Mouse (Mus musculus): ENCODE results near the gene Crk. TPM values are rescaled to one million over a fixed set of nuclear protein-coding genes. Genes with fewer than 3 reads are reported as not detected.

Gene Crk
- polyA plus RNA-seq (2015; fragmentation: Nextera tagmentation; extraction: Ambion mirVana) = 102 and 107 TPM in 2 replicates

GRCm38 (mm10) chr11:75678747-75679438, at the start of gene Crk:
Crk (plus strand) TSS chr11:75679259.
- H3K4me1 ChIP-seq = peaks cover 29% of the 10 kb centered on the region
- peak within 1 kb of the TSS; percentile 90 for H3K9ac ChIP-seq (replicated peaks)
- no peaks in the 10 kb centered on the region for H3K9me3 ChIP-seq (replicated peaks)
- no peaks in the 10 kb centered on the region for H3K27me3 ChIP-seq (replicated peaks)
- H3K36me3 ChIP-seq = peaks cover 4% of the 10 kb centered on the region; the same call in 1 of the 2 replicates
- peak within 1 kb of the TSS; percentile 78 for H3K4me2 ChIP-seq
- under 1% methylated on average over 55 of the region's 55 CpGs for WGBS
- peak within 1 kb of the TSS; percentile 95 for H3K27ac ChIP-seq (replicated peaks)
- ATAC-seq (ENCODE audit: low FRiP score) = peak; percentile 97
- peak within 1 kb of the TSS; percentile 99 for H3K4me3 ChIP-seq (replicated peaks)

- no peaks in the 10 kb centered on the region for H3K27me3 ChIP-seq (replicated peaks)
- ATAC-seq (ENCODE audit: low FRiP score) = no peak
- H3K9me3 ChIP-seq (replicated peaks) = no peaks in the 10 kb centered on the region
- H3K4me1 ChIP-seq = peaks cover 24% of the 10 kb centered on the region
- H3K4me2 ChIP-seq = peak overlapping the region; percentile 88
- H3K27ac ChIP-seq (replicated peaks) = peak overlapping the region; percentile 81
- H3K9ac ChIP-seq (replicated peaks) = peak overlapping the region; percentile 72
- WGBS = 9% methylated on average over 5 of the region's 5 CpGs
- peaks cover 44% of the 10 kb centered on the region for H3K36me3 ChIP-seq
- peak overlapping the region; percentile 82 for H3K4me3 ChIP-seq (replicated peaks)
These were observed 49.0 kb upstream of the Crk start for GRCm38 (mm10) chr11:75630098-75630497.

GRCm38 (mm10) chr11:75630645-75631229, 48.3 kb upstream of the Crk start, which contains the start of gene Inpp5k:
Inpp5k (plus strand) TSS chr11:75630988.
- peak within 1 kb of the TSS; percentile 72 for H3K9ac ChIP-seq (replicated peaks)
- peaks cover 24% of the 10 kb centered on the region for H3K4me1 ChIP-seq
- ATAC-seq (ENCODE audit: low FRiP score) = peak; percentile 100
- peaks cover 43% of the 10 kb centered on the region for H3K36me3 ChIP-seq
- WGBS = under 1% methylated on average over 53 of the region's 53 CpGs
- H3K27ac ChIP-seq (replicated peaks) = peak within 1 kb of the TSS; percentile 81
- peak within 1 kb of the TSS; percentile 82 for H3K4me3 ChIP-seq (replicated peaks)
- H3K4me2 ChIP-seq = peak within 1 kb of the TSS; percentile 88
- no peaks in the 10 kb centered on the region for H3K9me3 ChIP-seq (replicated peaks)
- no peaks in the 10 kb centered on the region for H3K27me3 ChIP-seq (replicated peaks)

- no peak for ATAC-seq (ENCODE audit: low FRiP score)
- peak overlapping the region; percentile 82 for H3K4me3 ChIP-seq (replicated peaks)
- no peaks in the 10 kb centered on the region for H3K9me3 ChIP-seq (replicated peaks)
- H3K27me3 ChIP-seq (replicated peaks) = no peaks in the 10 kb centered on the region
- 11% methylated on average over 13 of the region's 13 CpGs for WGBS
- H3K36me3 ChIP-seq = peaks cover 40% of the 10 kb centered on the region
- H3K27ac ChIP-seq (replicated peaks) = peak overlapping the region; percentile 81; the same call in 1 of the 2 replicates
- H3K4me1 ChIP-seq = peaks cover 24% of the 10 kb centered on the region
- H3K9ac ChIP-seq (replicated peaks) = peak overlapping the region; percentile 72
- H3K4me2 ChIP-seq = peak overlapping the region; percentile 88
These were observed 47.4 kb upstream of the Crk start for GRCm38 (mm10) chr11:75631561-75632225.

GRCm38 (mm10) chr11:75632921-75633320, 46.1 kb upstream of the Crk start:
- H3K4me3 ChIP-seq (replicated peaks) = no peak overlapping the region
- peaks cover 38% of the 10 kb centered on the region for H3K36me3 ChIP-seq
- WGBS = 93% methylated on average over 5 of the region's 5 CpGs
- peaks cover 24% of the 10 kb centered on the region for H3K4me1 ChIP-seq
- no peaks in the 10 kb centered on the region for H3K9me3 ChIP-seq (replicated peaks)
- no peak overlapping the region for H3K4me2 ChIP-seq
- H3K9ac ChIP-seq (replicated peaks) = no peak overlapping the region
- no peak for ATAC-seq (ENCODE audit: low FRiP score)
- no peaks in the 10 kb centered on the region for H3K27me3 ChIP-seq (replicated peaks)
- no peak overlapping the region for H3K27ac ChIP-seq (replicated peaks)

GRCm38 (mm10) chr11:75634801-75635200, 44.3 kb upstream of the Crk start:
- no peak overlapping the region for H3K27ac ChIP-seq (replicated peaks)
- H3K9me3 ChIP-seq (replicated peaks) = no peaks in the 10 kb centered on the region
- H3K4me2 ChIP-seq = no peak overlapping the region
- ATAC-seq (ENCODE audit: low FRiP score) = no peak
- H3K4me1 ChIP-seq = peaks cover 23% of the 10 kb centered on the region
- no peaks in the 10 kb centered on the region for H3K27me3 ChIP-seq (replicated peaks)
- no peak overlapping the region for H3K9ac ChIP-seq (replicated peaks)
- H3K36me3 ChIP-seq = peaks cover 38% of the 10 kb centered on the region
- WGBS = 90% methylated on average over 3 of the region's 3 CpGs
- no peak overlapping the region for H3K4me3 ChIP-seq (replicated peaks)

- WGBS = 78% methylated on average over 11 of the region's 11 CpGs
These were observed 43.7 kb upstream of the Crk start for GRCm38 (mm10) chr11:75635315-75635714.

GRCm38 (mm10) chr11:75643323-75643722, 35.7 kb upstream of the Crk start:
- Histone ChIP-seq H3K27me3 (replicated peaks) (no peaks in the 10 kb centered on the region), H3K27ac (replicated peaks) (no peak overlapping the region), H3K4me1 (0 out of 2 replicates have a peak, but pooled peaks cover 2% of the 10 kb centered on the region), H3K9me3 (replicated peaks) (no peaks in the 10 kb centered on the region), H3K36me3 (peaks cover 6% of the 10 kb centered on the region; the same call in 1 of the 2 replicates), H3K4me3 (replicated peaks) (no peak overlapping the region), H3K4me2 (no peak overlapping the region), H3K9ac (replicated peaks) (no peak overlapping the region)
- 82% methylated on average over 5 of the region's 5 CpGs for WGBS
- no peak for ATAC-seq (ENCODE audit: low FRiP score)

More at GRCm38 (mm10) chr11:75635315-75635714, 43.7 kb upstream of the Crk start:
- Histone ChIP-seq H3K4me1 (peaks cover 18% of the 10 kb centered on the region), H3K9ac (replicated peaks) (no peak overlapping the region), H3K36me3 (peaks cover 38% of the 10 kb centered on the region), H3K4me3 (replicated peaks) (no peak overlapping the region), H3K9me3 (replicated peaks) (no peaks in the 10 kb centered on the region), H3K27ac (replicated peaks) (no peak overlapping the region), H3K27me3 (replicated peaks) (no peaks in the 10 kb centered on the region), H3K4me2 (no peak overlapping the region)
- no peak for ATAC-seq (ENCODE audit: low FRiP score)

- Histone ChIP-seq H3K4me2 (no peak overlapping the region), H3K9me3 (replicated peaks) (no peaks in the 10 kb centered on the region), H3K9ac (replicated peaks) (no peak overlapping the region), H3K27me3 (replicated peaks) (no peaks in the 10 kb centered on the region), H3K4me3 (replicated peaks) (no peak overlapping the region), H3K4me1 (peaks cover 6% of the 10 kb centered on the region; the same call in 1 of the 2 replicates), H3K36me3 (0 out of 2 replicates have a peak, but pooled peaks cover 3% of the 10 kb centered on the region), H3K27ac (replicated peaks) (no peak overlapping the region)
- WGBS = 87% methylated on average over 9 of the region's 9 CpGs
- ATAC-seq (ENCODE audit: low FRiP score) = no peak
These were observed 34.4 kb upstream of the Crk start for GRCm38 (mm10) chr11:75644684-75645083.

GRCm38 (mm10) chr11:75647681-75648211, 31.3 kb upstream of the Crk start:
- H3K27me3 ChIP-seq (replicated peaks) = 0 out of 2 replicates have a peak, but pooled peaks cover 8% of the 10 kb centered on the region
- WGBS = 53% methylated on average over 6 of the region's 6 CpGs
- H3K27ac ChIP-seq (replicated peaks) = 0 out of 2 replicates have a peak overlapping the region, but pooled peaks have one; percentile 28
- H3K4me3 ChIP-seq (replicated peaks) = no peak overlapping the region
- H3K4me1 ChIP-seq = peaks cover 30% of the 10 kb centered on the region
- no peak overlapping the region for H3K9ac ChIP-seq (replicated peaks)
- no peaks in the 10 kb centered on the region for H3K36me3 ChIP-seq
- no peak overlapping the region for H3K4me2 ChIP-seq
- ATAC-seq (ENCODE audit: low FRiP score) = peak; percentile 46; the same call in 1 of the 2 replicates
- no peaks in the 10 kb centered on the region for H3K9me3 ChIP-seq (replicated peaks)

- peaks cover 43% of the 10 kb centered on the region for H3K4me1 ChIP-seq
- WGBS = 73% methylated on average over 4 of the region's 4 CpGs
- H3K9me3 ChIP-seq (replicated peaks) = no peaks in the 10 kb centered on the region
- no peak overlapping the region for H3K9ac ChIP-seq (replicated peaks)
- 0 out of 2 replicates have a peak overlapping the region, but pooled peaks have one; percentile 6 for H3K27ac ChIP-seq (replicated peaks)
- H3K4me2 ChIP-seq = no peak overlapping the region
- H3K27me3 ChIP-seq (replicated peaks) = peaks cover 20% of the 10 kb centered on the region
- no peak overlapping the region for H3K4me3 ChIP-seq (replicated peaks)
- no peaks in the 10 kb centered on the region for H3K36me3 ChIP-seq
- no peak for ATAC-seq (ENCODE audit: low FRiP score)
These were observed 29.9 kb upstream of the Crk start for GRCm38 (mm10) chr11:75649155-75649561.

Measured in neural tube, embryonic 15.5 days (tissue).